Mouse (Mus musculus) CH12F3 (cell line): ENCODE results near the gene Man1b1.

Experiments
- in situ Hi-C: fragments of 300-500 bp; cut with MboI; formaldehyde crosslinking; loops from 2 replicates; pipeline ENCODE4 v1.14.3; 2020; ENCODE audit warnings: low sequenced_read_pairs

The Man1b1 gene

GRCm38 (mm10) chr2:25304657-25305541 lies 27.2 kb upstream of the Man1b1 start:
- in situ Hi-C loops: no loop called here

- in situ Hi-C loops: no loop called here
Measured at GRCm38 (mm10) chr2:25305587-25306359, 26.4 kb upstream of the Man1b1 start.

GRCm38 (mm10) chr2:25310180-25310579 lies 22.0 kb upstream of the Man1b1 start:
- in situ Hi-C loops: no loop called here

GRCm38 (mm10) chr2:25310969-25311368 lies 21.2 kb upstream of the Man1b1 start:
- in situ Hi-C loops: no loop called here

- in situ Hi-C loops: no loop called here
Measured at GRCm38 (mm10) chr2:25311491-25311891, 20.6 kb upstream of the Man1b1 start.

GRCm38 (mm10) chr2:25318119-25318966 lies 13.8 kb upstream of the Man1b1 start:
- in situ Hi-C loops: no loop called here

- in situ Hi-C loops: no loop called here
Measured at GRCm38 (mm10) chr2:25318971-25319773, 13.0 kb upstream of the Man1b1 start, which contains the start of gene Grin1. Gene Grin1 (minus strand): TSS chr2:25319187.

- in situ Hi-C loops: no loop called here
Measured at GRCm38 (mm10) chr2:25320084-25320483, 12.1 kb upstream of the Man1b1 start.

- in situ Hi-C loops: no loop called here
Measured at GRCm38 (mm10) chr2:25326036-25326435, 6.1 kb upstream of the Man1b1 start.

GRCm38 (mm10) chr2:25328440-25328839 lies 3.7 kb upstream of the Man1b1 start:
- in situ Hi-C loops: no loop called here

GRCm38 (mm10) chr2:25331470-25331869 lies 668 bp upstream of the Man1b1 start:
- in situ Hi-C loops: no loop called here

GRCm38 (mm10) chr2:25333569-25333968 lies 1.4 kb downstream of the Man1b1 start:
- in situ Hi-C loops: no loop called here

GRCm38 (mm10) chr2:25338303-25338702 lies 6.2 kb downstream of the Man1b1 start:
- in situ Hi-C loops: no loop called here

GRCm38 (mm10) chr2:25348162-25348561 lies 16.0 kb downstream of the Man1b1 start:
- in situ Hi-C loops: no loop called here

- in situ Hi-C loops: no loop called here
Measured at GRCm38 (mm10) chr2:25349499-25349898, 17.4 kb downstream of the Man1b1 start.

- in situ Hi-C loops: no loop called here
Measured at GRCm38 (mm10) chr2:25350701-25351100, 18.6 kb downstream of the Man1b1 start.

GRCm38 (mm10) chr2:25354211-25354610 lies 22.1 kb downstream of the Man1b1 start:
- in situ Hi-C loops: no loop called here

GRCm38 (mm10) chr2:25355419-25356066 lies 23.4 kb downstream of the Man1b1 start:
- in situ Hi-C loops: no loop called here

GRCm38 (mm10) chr2:25356208-25357079 lies 24.3 kb downstream of the Man1b1 start, which contains the start of gene Dpp7:
Gene Dpp7 (minus strand): TSS chr2:25356359.
- in situ Hi-C loops: no loop called here
